Mouse (Mus musculus): ENCODE measurements around the gene Marf1.
"Not testable (repeated sequence)": the region's sequence is repeated elsewhere in the genome, so short reads cannot be mapped to it uniquely, and the experiment has no call there.

The Marf1 gene

GRCm38 (mm10) chr16:14068701-14069100 lies 94.5 kb downstream of the Marf1 start:
- not testable (repeated sequence) for DNase-seq (ENCODE audit: low spot score)

- DNase-seq (ENCODE audit: low spot score) = not testable (repeated sequence)
Observed at GRCm38 (mm10) chr16:14066571-14066970, 96.6 kb downstream of the Marf1 start.

- no peak for DNase-seq (ENCODE audit: low spot score)
Observed at GRCm38 (mm10) chr16:14059869-14060268, 103.3 kb downstream of the Marf1 start.

All from yolk sac, embryonic 10.5 days (tissue).